Mouse (Mus musculus) heart, adult 8-10 months (tissue): ENCODE measurements around the gene Igsf8. TPM values are rescaled to one million over a fixed set of nuclear protein-coding genes. Genes with fewer than 3 reads are reported as not detected.

Source experiments
- DNase-seq: peaks from one replicate; pipeline ENCODE4 v3.0.0; 2022; ENCODE audit warnings: low spot score
- total RNA-seq, 4 experiments: library from RNA; stranded (reverse); gene quantifications; 2 replicates each; pipeline ENCODE4 v1.2.4; 2022

Igsf8 gene
- total RNA-seq, 4 experiments from 2014 or later, result 9.8 to 12.2 (median 11.5) TPM

DNA sequence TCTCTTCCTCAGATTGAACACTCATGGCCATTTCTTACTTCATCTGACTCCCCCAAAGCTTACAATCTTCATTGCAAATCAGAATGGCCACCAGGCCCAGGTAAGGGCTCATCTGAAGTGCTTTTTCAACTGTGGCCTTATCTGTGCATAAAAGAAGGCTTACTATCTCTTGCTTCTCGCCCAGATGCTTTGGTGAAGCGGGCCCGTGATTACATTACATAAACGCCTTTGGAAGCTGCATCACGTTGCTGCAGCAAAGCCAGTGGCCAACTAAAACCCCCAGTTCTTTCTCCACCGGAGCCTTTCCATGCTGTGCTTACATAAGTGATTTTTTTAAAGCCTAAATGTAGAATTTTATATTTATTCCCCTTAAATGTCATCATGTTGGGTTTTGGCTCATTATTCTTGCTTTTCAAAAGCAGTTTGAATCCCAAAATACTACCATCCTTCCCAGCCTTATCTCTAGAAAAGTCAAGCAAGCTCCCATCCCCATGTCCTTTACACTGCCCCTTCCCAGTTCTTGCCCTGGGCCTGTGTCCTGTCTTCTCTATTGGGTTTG, 62.4 kb downstream of the Igsf8 start:
- no peak for DNase-seq

DNA sequence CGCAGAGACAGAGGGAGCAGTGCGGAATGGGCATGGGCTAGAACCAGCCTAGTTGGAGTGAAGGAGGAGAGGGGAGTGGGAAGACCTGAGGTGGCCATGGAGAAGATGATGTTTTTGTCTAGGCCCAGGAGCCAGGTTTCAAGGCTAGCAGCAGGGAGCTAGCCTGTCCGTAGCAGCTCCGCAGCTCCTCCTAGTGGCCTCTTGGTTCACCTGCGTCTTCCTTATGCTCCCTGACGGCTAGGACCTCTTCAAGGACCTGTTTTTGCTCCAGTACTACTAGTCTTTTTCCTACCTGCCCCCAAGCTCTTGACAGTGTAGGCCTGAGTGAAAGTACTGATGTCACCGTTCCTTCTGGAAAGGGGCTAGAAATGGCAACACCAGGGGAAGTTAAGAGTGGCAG, 63.3 kb downstream of the Igsf8 start:
- DNase-seq, result peak; percentile 54

DNA sequence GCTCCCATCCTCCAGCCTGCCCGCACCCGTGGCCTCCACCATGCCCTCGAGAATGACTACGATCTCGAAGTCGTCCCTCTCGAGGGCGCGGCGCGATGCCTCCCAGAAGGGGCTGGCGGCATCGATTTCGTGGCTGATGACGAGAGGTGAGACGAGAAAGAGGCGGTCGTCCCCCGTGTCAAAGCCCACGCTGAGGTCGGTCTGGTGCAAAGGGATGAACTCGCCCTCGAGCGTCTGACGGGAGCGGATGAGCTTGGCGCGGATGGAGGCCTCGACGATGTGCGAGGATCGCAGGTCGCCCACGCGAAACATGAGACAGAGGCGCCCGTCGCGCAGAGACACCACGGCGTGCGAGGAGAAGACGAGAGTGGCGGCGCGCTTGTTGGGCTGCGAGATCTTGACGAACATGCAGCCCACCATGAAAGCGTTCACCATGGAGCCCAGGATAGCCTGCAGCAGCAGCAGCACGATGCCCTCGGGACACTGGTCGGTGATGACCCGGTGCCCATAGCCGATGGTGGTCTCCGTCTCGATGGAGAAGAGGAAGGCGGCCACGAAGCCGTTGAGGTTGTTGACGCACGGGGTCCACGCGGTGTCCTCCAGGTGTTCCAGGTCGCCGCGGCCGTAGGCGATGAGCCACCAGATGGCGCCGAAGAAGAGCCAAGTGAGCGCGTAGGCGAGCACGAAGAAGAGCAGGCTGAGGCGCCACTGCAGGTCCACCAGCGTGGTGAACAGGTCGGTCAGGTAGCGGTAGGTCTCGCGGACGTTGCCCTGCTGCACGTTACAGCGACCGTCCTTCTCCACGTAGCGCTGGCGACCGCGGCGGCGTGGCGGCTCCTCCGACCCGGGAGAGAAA, 64.5 kb downstream of the Igsf8 start:
- DNase-seq, result no peak

DNA sequence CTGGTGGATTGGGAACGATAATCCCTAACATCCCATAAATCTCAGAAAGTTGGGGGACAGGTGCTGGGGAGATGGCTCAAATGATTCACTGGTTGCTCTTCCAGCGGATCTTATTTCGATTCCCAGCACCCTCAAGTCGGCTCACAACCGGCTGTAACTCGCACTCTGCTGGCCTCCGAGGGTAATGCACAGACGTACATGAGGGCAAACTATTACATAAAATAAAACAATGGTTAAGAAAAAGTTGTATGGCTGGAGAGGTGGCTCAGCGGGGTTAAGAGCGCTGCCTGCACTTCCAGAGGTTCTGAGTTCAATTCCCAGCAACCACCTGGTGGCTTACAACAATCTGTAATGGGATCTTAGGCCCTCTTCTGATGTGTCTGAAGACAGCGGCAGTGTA, 65.2 kb downstream of the Igsf8 start:
- DNase-seq, result no peak

DNA sequence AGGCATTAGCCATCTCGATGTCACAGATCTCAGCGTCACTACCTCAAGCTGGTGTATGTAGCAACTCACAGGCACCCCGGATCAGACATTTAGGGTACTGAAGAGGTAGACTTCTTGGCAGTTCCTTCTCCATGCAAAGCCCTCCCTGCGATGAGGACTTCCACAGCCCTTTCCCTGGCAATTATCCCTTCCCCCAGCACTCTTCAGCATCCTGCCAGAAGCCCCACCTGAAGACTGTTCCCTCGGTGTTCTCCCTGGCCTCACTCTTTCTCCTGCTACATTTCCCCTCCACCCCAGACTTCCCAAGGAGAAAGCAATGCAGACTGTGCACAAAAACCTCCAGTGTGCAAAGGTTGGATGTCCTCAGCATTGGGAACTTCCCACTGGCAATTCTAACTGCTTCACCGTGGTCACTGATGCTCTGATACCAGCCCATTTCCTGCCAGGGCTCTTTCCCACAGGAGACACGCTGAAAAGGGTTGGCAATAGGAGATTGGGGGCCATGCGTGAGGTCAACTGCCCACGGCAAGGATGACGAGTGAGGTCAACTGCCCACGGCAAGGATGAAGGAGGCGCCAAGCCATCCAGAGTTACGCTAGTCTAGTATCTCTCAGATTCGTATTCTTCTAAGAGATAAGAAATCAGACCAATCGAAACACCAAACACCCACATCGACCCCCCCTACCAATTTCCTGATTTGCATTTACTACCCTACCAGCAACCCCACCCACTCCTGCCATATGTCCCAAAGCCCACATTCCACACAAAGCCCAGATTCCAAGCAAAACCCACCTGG, 66.0 kb downstream of the Igsf8 start:
- DNase-seq, result no peak

DNA sequence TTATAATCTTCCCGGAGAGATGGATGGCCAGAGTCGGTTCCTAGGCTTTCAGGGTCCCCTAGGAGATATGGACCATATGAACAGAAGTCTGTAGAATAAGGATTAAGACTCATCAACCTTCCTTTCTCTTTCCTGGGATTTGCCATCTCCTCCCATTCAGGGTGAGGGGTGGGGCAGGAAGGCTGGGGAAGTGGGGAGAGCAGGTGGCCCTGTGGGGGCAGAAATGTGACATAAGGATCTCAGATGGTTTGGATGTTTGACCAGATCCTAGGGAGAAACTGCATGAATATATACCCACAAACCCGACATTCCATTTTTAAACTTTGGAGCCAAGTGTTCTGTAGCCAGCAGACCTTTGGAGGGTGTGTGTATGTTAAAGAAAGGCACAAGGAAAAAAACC, 66.6 kb downstream of the Igsf8 start:
- DNase-seq, result no peak

DNA sequence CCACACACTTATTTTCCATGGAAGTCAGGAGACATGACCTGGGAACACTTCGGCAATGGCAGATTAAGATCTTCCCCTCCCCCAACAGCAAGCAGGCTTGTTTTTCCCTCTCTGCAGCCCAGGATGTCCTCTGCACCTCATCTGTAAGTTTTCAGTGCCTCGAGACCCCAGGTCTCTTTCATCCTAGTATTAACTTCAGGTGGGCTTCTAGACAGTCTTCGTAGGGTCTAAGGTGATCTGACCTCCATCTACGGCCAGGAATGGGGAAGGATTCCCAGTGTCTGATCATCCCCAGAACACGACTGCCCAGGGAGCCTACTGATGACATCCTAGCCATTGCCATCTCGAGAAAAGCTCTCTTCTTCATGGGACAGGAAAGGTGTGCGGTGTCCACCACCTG, 67.0 kb downstream of the Igsf8 start:
- DNase-seq, result no peak

DNA sequence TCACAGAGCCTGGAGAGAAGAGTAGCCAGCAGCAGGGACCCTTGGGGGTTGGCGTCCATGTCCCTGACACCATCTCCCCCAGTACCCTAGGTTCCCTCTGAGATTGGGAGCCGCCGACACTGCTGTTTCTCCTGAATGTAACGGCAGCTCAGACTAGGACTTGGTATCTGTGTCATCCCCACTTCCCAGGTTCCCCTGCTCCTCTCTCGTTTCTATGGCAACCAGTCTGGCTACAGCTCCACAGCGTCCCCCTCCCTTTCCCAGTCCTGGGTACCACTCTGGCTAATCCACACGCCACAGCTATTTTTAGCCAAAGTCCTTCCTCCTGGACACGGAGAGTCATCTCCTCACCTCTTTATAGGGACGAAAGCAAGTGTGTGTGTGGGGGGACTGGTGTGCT, 67.7 kb downstream of the Igsf8 start, which contains the start of gene Kcnj9:
TSS of gene Kcnj9 (minus strand) at position 188 of the 400 bp plus-strand sequence.
- no peak for DNase-seq

DNA sequence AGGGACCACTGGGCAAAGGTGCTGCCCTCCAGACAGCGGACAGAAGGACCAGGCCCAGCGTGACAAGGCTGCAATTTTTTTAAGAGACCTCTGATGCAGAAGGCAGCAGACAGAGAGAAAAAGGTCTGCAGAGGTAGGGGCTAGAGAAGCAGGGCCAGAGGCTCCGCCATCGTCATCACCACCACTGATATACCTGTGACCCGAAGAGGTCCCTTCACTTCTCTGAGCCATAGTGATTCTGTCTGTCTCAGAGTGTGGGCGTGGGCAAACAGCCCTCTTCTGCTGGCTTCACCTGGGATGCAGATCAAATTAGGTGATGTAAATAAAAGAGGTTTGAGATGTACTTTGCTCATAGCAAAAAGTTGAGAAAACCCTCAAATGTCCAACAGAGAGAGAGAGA, 68.2 kb downstream of the Igsf8 start:
- DNase-seq, result no peak

DNA sequence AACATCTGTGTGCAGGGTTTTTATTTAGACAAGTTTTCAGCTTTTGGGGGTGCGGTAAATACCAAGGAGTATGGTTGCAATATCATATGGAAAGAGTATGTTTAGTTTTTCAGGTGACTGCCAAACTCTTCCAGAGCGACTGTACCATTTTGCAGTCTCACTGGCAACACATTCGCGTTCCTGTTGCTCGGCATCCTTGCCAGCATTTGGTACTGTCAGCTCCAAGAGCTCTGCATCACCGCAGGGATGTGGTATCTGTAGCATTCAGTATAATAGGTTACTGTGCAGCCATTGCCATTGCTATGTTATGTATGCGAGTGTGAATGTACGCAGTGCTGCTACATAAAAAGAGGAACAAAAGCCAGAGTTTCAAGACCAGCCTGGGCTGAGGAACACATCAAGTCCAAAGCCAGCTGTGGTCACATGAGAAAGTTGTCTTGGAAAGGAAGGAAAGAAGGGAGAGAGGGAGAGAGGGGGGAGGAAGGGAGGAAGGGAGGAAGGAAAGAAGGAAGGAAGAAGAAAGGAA, 70.0 kb downstream of the Igsf8 start:
- DNase-seq, result no peak

DNA sequence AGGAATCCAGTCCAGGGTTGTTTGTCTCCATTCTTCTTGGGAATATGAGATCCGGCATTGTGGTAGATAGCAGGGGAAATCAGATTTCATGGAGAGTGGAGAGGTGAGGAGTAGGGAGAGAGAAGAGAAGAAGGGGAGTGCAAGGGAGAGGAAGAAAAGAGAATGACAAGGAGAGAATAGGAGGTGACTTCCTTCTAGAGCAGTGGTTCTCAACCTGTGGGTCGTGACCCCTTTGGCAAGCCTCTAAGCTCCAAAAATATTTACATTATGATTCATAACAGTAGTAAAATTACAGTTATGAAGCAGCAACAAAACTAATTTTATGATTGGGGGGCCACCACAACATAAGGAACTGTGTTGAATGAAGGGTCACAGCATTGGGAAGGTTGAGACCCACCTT, 71.5 kb downstream of the Igsf8 start:
- no peak for DNase-seq

DNA sequence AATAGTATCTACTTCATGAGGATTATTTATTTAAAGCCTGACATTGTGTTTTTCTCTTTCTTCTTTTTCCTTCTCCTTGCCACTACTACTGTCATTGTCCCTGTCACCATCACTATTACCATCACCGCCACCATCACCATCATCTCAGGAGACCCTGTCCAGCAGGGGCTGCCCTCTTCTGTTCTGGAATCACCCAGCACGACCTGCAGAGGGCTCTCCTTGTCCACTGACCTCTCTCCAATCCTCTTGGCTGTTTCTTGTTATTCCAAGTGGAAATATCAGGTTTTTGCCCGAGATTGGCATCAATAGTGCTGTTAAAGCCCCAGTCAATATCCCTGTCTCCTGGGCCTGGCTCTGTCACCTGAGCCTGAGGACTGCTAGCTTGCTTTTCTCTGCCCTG, 72.1 kb downstream of the Igsf8 start:
- no peak for DNase-seq

DNA sequence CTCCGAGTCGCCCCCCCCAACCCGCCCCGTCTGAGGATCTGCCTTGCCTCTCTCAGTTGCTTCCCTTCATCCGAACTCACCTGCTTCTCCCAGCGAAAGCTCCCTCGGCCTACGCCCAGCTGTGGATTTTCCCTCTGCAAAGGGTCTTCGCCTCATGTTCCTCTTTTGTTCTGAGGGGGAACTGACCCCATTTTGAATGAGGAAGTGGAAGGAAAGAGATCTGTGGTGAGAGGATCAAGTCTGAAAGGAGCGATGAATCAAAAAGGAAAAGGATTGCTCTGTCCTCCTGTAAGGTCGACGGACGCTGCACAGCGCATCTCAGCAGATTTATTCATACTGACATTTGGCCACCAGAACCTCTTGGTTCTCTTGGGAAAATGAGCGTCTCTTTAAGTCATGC, 74.4 kb downstream of the Igsf8 start:
- no peak for DNase-seq

DNA sequence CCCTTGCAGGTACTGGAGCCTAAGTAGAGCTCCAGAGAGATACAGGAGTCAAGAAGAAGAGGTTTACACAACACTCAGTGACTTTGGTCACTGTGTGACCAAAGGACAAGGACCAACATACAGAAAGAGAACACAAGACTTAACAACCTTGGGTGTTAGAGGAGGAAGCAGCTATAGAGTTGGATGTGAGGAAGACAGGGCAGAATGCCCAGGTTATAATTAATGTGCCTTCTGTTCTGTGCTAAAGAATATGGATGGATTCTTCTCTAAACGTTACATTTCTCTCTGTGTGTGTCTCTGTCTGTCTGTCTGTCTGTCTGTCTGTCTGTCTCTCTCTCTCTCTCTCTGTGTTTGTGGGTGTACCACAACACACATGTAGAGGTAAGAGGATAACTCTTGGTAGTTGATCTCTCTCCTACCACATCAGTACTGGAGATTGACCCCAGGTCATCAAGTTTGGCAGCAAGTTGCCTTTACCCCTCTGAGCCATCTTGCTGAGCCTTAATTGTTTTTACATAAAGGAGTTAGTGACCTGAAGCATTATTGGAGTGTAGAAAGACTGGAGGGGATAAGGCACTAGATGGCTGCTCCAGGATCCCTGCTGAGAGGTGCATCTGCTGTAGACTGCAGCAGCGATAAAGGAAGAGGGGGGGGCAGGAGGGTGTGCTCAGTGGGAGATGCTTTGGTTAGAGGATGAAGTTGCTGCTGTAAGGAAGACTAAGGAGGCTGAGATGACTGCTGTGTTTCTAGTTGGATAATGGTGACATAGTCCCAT, 76.2 kb downstream of the Igsf8 start:
- no peak for DNase-seq

DNA sequence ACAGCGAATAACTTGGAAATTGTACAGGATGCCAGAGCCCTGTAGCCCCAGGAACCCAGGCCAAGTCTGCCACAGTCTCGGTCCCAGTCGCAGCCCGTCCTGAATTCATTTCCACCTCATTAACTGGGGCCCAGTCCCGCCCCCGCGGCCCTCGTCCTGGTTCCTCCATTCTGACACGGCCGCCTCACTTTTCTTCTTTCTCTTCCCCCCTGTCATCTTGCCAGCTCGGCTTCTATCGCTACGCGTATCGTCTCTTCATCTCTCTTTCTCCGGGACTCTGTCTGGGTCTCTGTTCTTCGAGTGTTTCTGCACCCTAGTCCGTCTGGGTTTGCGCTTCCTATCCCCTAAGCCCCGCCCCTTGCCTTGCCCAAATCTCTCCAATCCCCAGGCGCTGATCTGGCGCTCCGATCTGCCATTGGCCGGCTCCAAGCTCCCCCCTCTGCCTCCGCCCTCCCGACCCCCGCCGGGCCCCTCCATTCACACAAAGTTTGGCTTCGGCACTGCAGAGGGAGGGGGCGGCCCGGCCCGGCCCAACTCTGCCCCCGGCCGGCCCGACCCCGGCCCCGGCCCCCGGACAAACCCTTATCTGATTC, 79.4 kb downstream of the Igsf8 start, which contains the start of gene Kcnj10:
TSS of gene Kcnj10 (plus strand) at position 482 of the 593 bp plus-strand sequence.
- DNase-seq, result peak; percentile 25

DNA sequence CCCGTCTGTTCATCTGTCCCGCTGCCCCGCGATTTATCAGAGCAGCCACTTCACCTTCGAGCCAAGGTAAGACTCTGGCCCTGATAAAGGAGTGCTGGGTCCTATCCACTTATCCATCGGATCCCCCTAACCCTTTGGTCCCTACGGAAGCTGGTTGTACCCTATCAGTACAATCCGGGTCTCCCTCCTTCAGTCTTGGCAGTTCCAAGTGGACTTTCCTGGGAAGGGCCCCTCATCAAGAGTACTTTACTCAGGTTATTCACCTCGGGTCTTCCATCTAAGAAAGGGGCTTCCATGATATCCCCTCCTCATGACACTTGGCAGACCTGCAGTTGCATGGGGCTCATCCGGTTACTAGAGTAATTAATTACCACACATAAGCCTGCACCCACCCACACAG, 79.9 kb downstream of the Igsf8 start:
- DNase-seq, result no peak

DNA sequence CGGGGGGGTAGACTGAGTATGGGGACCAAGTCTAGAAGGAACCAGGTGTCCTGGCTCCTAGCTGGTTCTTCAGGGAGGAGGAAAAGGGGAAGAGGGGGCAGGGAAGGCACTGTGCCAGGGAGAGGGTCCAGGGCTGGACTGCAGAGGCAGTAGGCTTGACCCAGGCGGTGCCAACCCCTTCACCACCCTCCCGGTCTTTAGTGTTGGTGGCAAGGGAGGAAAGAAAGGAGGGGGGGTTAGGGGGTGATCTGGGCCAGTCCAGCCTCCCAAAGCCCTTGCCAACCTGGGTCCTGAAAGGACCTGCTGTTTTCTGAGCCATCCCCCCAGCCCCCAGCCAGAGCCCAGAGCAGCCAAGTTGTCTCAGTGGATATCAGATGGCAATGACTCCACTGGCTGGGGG, 81.3 kb downstream of the Igsf8 start:
- no peak for DNase-seq

DNA sequence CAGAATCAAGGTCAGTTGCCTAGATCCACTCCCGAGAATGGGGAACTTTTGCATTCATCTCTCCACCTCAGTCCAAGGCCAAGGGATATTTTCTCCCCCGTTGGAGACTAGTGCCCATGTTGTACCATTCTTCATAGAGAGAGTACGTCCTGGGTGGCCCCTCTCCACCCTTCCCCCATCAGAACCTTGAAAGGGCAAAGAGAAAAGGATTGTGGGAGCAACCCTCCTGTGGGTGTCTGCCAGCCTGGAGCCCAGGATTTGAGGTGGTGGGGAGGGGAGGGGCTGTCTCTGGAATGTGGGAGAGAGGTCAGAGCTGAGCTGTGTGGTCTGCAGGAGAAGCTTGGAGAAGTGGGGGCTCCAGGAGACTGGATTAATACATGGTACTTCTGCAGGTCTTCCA, 82.5 kb downstream of the Igsf8 start:
- no peak for DNase-seq

DNA sequence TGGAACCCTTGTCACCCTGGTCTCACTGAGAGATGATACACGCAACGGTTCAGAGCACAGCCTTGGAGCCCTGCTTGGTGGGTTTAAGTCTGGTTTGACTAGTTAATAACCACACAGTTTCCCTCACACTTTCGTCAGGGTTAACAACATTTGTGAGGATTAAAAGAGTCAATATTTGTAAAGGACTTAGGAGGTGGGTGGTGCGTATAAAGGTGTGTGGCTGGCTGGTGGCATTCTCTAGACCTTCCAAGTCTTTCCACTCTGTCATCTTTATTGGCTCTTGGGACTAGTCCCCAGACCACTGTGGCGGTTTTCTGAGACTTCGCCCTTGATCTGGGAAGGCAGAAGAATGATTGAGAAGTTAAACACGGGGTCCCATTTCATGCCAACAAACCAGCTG, 83.4 kb downstream of the Igsf8 start:
- no peak for DNase-seq

DNA sequence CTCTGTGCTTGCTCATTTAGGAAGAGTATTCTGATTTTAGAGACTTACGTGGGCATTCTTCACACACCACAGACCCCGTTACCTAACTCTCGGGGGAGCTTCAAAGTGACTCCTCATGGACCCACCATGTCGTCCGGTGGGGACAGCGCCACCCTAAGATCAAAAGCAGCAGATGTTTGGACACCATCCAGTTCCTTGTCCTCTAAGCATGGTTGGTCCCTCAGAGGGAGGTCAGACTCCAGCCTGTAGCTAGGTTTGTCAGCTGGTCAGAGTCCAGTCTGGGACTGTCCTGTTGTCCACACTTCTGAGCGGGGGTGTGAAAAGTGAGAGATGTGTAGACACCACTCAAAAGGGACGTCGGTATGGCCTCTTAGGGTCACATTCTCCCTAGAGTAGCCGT, 85.3 kb downstream of the Igsf8 start:
- no peak for DNase-seq

DNA sequence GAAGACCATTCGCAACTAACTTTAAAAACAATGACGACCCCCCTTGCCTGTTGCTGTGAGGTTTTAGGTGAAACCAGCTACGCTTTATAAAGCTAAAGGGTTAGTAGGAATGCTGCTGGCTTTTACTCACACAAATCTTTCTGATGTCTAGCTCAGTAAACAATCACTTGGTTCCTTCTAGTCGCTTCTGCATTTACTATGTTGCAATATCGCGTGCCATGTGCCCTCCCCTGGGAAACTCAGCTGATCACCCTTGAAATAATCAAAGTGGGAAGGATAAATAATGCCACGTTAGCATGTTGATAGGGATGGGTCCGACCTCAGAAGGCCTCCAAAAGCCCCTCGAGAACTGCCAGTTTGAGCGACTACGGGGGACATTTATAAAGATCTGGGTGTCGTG, 85.9 kb downstream of the Igsf8 start:
- DNase-seq, result no peak
